Comparison of ENCODE assay signal across 8 mouse cellular contexts in the genomic region with DNA sequence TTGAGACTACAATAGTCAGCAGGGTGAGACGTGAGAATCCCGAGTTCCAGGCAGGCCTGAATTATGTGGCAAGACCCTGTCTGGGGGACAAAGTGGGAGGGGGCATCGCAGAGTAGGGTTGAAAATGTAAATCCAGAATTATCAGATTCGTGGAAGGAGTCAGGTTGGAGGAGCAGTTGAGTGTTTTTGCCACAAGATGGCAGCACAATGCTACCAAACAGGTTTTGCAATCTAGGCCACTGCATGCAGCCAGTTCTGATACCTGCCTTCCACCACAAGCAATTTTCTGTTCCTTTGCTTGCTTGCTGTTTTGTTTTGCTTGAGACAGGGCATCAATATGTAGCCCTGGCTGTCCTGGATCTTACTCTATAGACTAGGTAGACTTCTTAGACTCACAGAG. TPM values are rescaled to one million over a fixed set of nuclear protein-coding genes. Genes with fewer than 3 reads are reported as not detected.
DNase-seq lines count a peak whose midpoint lies in the region; ATAC-seq and TF ChIP-seq lines count a peak whose summit lies in the region.

No protein-coding gene starts in this region.

- H3K36me3 ChIP-seq in heart, embryonic 10.5 days, result peaks cover 38% of the 10 kb centered on the region
- H3K36me3 ChIP-seq in lung, embryonic 14.5 days (ENCODE audit: insufficient read depth), result peaks cover 23% of the 10 kb centered on the region

- no peak for ATAC-seq in lung, embryonic 14.5 days (ENCODE audit: insufficient read depth)

- H3K4me2 ChIP-seq in lung, embryonic 14.5 days, result no peak overlapping the region

- no peaks in the 10 kb centered on the region for H3K9me3 ChIP-seq in heart, embryonic 10.5 days
- H3K9me3 ChIP-seq in lung, embryonic 14.5 days (ENCODE audit: low read depth, low read length), result no peaks in the 10 kb centered on the region

- H3K9ac ChIP-seq in lung, embryonic 14.5 days, result no peak overlapping the region

- no peak overlapping the region for H3K27ac ChIP-seq in heart, embryonic 10.5 days
- no peak overlapping the region for H3K27ac ChIP-seq in lung, embryonic 14.5 days (ENCODE audit: low read depth)

- H3K27me3 ChIP-seq in heart, embryonic 10.5 days (ENCODE audit: insufficient read depth, poor library complexity, severe bottlenecking), result no peaks in the 10 kb centered on the region
- H3K27me3 ChIP-seq in lung, embryonic 14.5 days (ENCODE audit: insufficient read depth, low read length), result no peaks in the 10 kb centered on the region

- 3% methylated on average over 4 of the region's 4 CpGs for WGBS in heart, embryonic 10.5 days
- 2% methylated on average over 4 of the region's 4 CpGs for WGBS in lung, embryonic 14.5 days

- TF ChIP-seq CTCF in lung, embryonic 14.5 days (IDR thresholded peaks at IDR 0.05; ENCODE audit: low read depth), result peak; percentile 93

- H3K4me3 ChIP-seq in heart, embryonic 10.5 days, result no peak overlapping the region
- H3K4me3 ChIP-seq in lung, embryonic 14.5 days (ENCODE audit: low read depth, low read length), result no peak overlapping the region

- DNase-seq in CD8-positive naive resting alpha-beta T cell, adult 2 months (ENCODE audit: low read depth in 2 of 2, low spot score in 2 of 2), result peak; percentile 58 to 78
- peak; percentile 73 to 92 for DNase-seq in adrenal gland, adult (ENCODE audit: inconsistent age in 2 of 2, low spot score in 1 of 2)
- peak; percentile 87 for DNase-seq in embryo, embryonic 10 days (ENCODE audit: low spot score)
- DNase-seq in heart, embryonic 10.5 days (ENCODE audit: low spot score), result peak; percentile 84
- peak; percentile 83 to 84 for DNase-seq in kidney, postnatal 4 days
- peak; percentile 92 for DNase-seq in lung, embryonic 14.5 days
- DNase-seq in ovary, postnatal 36 days (ENCODE audit: low spot score), result peak; percentile 57
- peak; percentile 47 to 74 for DNase-seq in thymus, postnatal 10 days (ENCODE audit: low spot score in 2 of 2)

- peaks cover 31% of the 10 kb centered on the region; the same call in 1 of the 2 replicates for H3K4me1 ChIP-seq in heart, embryonic 10.5 days
- H3K4me1 ChIP-seq in lung, embryonic 14.5 days (ENCODE audit: insufficient read depth), result no peaks in the 10 kb centered on the region

RNA-seq across cellular contexts. Expression of a gene that starts 2.6 kb away (rescaled TPM):
- 163 and 277 TPM in 2 replicates for polyA plus RNA-seq in heart, embryonic 10.5 days (2016; fragmentation: Nextera tagmentation; extraction: Ambion mirVana)
- 4.5 and 8.0 TPM in 2 replicates for polyA plus RNA-seq in lung, embryonic 14.5 days (2014; fragmentation: Nextera tagmentation; extraction: Ambion mirVana)

RNA-seq across cellular contexts. Expression of a gene that starts 11.8 kb away (rescaled TPM):
- 8.6 and 9.5 TPM in 2 replicates for polyA plus RNA-seq in heart, embryonic 10.5 days (2016; fragmentation: Nextera tagmentation; extraction: Ambion mirVana)
- polyA plus RNA-seq in lung, embryonic 14.5 days (2014; fragmentation: Nextera tagmentation; extraction: Ambion mirVana), result 16.8 and 17.0 TPM in 2 replicates

RNA-seq across cellular contexts. Expression of a gene that starts 17.3 kb away (rescaled TPM):
- polyA plus RNA-seq in heart, embryonic 10.5 days (2016; fragmentation: Nextera tagmentation; extraction: Ambion mirVana), result 76.6 and 84.1 TPM in 2 replicates
- 78.3 and 80.3 TPM in 2 replicates for polyA plus RNA-seq in lung, embryonic 14.5 days (2014; fragmentation: Nextera tagmentation; extraction: Ambion mirVana)

RNA-seq across cellular contexts. Expression of a gene that starts 50.4 kb away (rescaled TPM):
- 122 and 127 TPM in 2 replicates for polyA plus RNA-seq in heart, embryonic 10.5 days (2016; fragmentation: Nextera tagmentation; extraction: Ambion mirVana)
- 187 and 192 TPM in 2 replicates for polyA plus RNA-seq in lung, embryonic 14.5 days (2014; fragmentation: Nextera tagmentation; extraction: Ambion mirVana)

RNA-seq across cellular contexts. Expression of a gene that starts 50.8 kb away (rescaled TPM):
- polyA plus RNA-seq in heart, embryonic 10.5 days (2016; fragmentation: Nextera tagmentation; extraction: Ambion mirVana), result 212 and 246 TPM in 2 replicates
- 175 and 182 TPM in 2 replicates for polyA plus RNA-seq in lung, embryonic 14.5 days (2014; fragmentation: Nextera tagmentation; extraction: Ambion mirVana)

Comparison
In these comparisons a context has a peak if more than half of its experiments do, and no peak if none do; other contexts are left out.
1. RNA of a gene that starts 2.6 kb away (polyA plus RNA-seq): 163 to 277 TPM in heart, embryonic 10.5 days; 4.5 to 8.0 TPM in lung, embryonic 14.5 days; every median in the first group is over 10 times any median in the second.
2. Peak in every context shown above with its lines, with median percentiles within 50 percentile points of each other: DNase-seq.